Mouse (Mus musculus) urinary bladder, postnatal 0 days (tissue): ENCODE measurements around the gene Gm20489. TPM values are rescaled to one million over a fixed set of nuclear protein-coding genes. Genes with fewer than 3 reads are reported as not detected.

Experiments
- polyA plus RNA-seq: library from polyadenylated mRNA; unstranded; fragments of >200 nt; fragmentation: Nextera tagmentation; extraction: Ambion mirVana; gene quantifications from 2 replicates; pipeline ENCODE4 v1.2.1, GENCODE M21; 2015

Gm20489 gene
- not detected in 2 replicates for polyA plus RNA-seq

GRCm38 (mm10) chrX:101268755-101269124 is at the start of gene Gm20489:
Gene Gm20489, minus strand, starts transcription at chrX:101269023.

GRCm38 (mm10) chrX:101299055-101299454 is 30.2 kb upstream of the Gm20489 start, which contains the start of gene Nlgn3:
Gene Nlgn3, plus strand, starts transcription at chrX:101299168.

GRCm38 (mm10) chrX:101273875-101274738 is 5.3 kb upstream of the Gm20489 start, which contains the start of gene Med12:
Gene Med12, plus strand, starts transcription at chrX:101274030.

GRCm38 (mm10) chrX:101268025-101268754 is 633 bp downstream of the Gm20489 start, which contains the start of gene Il2rg:
Gene Il2rg, minus strand, starts transcription at chrX:101268255.

GRCm38 (mm10) chrX:101263892-101264291 is 4.9 kb downstream of the Gm20489 start, which contains the start of gene Gm614:
Gene Gm614, minus strand, starts transcription at chrX:101263992.

GRCm38 (mm10) chrX:101253952-101254729 is 14.7 kb downstream of the Gm20489 start, which contains the start of gene Foxo4:
Gene Foxo4, plus strand, starts transcription at chrX:101254528.

GRCm38 (mm10) chrX:101221834-101222795 is 46.7 kb downstream of the Gm20489 start, which contains the start of gene Snx12:
Gene Snx12, minus strand, starts transcription at chrX:101222563.

Other genes with a start within 250 kb of the Gm20489 start
- gene Tex11, start 209.4 kb downstream of the Gm20489 start, polyA plus RNA-seq: 0.05 and 0.11 TPM in 2 replicates
- gene Slc7a3, start 183.0 kb downstream of the Gm20489 start, polyA plus RNA-seq: 0.48 and 0.67 TPM in 2 replicates
- gene Snx12, start 46.5 kb downstream of the Gm20489 start, polyA plus RNA-seq: 59.2 and 62.9 TPM in 2 replicates
- gene Foxo4, start 14.5 kb downstream of the Gm20489 start, polyA plus RNA-seq: 1.6 and 1.8 TPM in 2 replicates
- not detected in 2 replicates for gene Gm614, start 5.0 kb downstream of the Gm20489 start, polyA plus RNA-seq
- gene Il2rg, start 768 bp downstream of the Gm20489 start, polyA plus RNA-seq: 3.9 and 11.7 TPM in 2 replicates
- gene Med12, start 5.0 kb upstream of the Gm20489 start, polyA plus RNA-seq: 12.9 and 15.4 TPM in 2 replicates
- 1.2 and 1.5 TPM in 2 replicates for gene Nlgn3, start 30.1 kb upstream of the Gm20489 start, polyA plus RNA-seq
- gene Gjb1, start 107.4 kb upstream of the Gm20489 start, polyA plus RNA-seq: 0.34 and 0.89 TPM in 2 replicates
- 16.3 and 16.5 TPM in 2 replicates for gene Zmym3, start 151.8 kb upstream of the Gm20489 start, polyA plus RNA-seq
- 137 and 153 TPM in 2 replicates for gene Nono, start 160.3 kb upstream of the Gm20489 start, polyA plus RNA-seq
- 5.8 and 6.5 TPM in 2 replicates for gene Itgb1bp2, start 180.1 kb upstream of the Gm20489 start, polyA plus RNA-seq